Mouse (Mus musculus) CH12.LX (cell line): ENCODE measurements around the gene Bach2. TPM values are rescaled to one million over a fixed set of nuclear protein-coding genes. Genes with fewer than 3 reads are reported as not detected.

Source experiments
- DNase-seq: peaks from one replicate; pipeline ENCODE4 v3.0.0-alpha.2; 2013; ENCODE audit errors: extremely low read depth
- H3K27ac ChIP-seq: 2 replicates; pipeline ENCODE4 v1.5.1; 2012; ENCODE audit warnings: low read depth, mild to moderate bottlenecking, control low read depth, moderate library complexity; ENCODE audit not compliant: insufficient read depth
- H3K27me3 ChIP-seq: replicated peaks from 2 replicates; pipeline ENCODE3; 2012; ENCODE audit warnings: inconsistent platforms
- H3K36me3 ChIP-seq, 2 experiments: replicated peaks in 1 of 2; 2 replicates each; pipeline versions ENCODE3 to v1.6.1; 2012; ENCODE audit warnings: inconsistent platforms in 1 of 2, low read length in 1 of 2, mild to moderate bottlenecking in 1 of 2, mixed read lengths in 1 of 2, moderate library complexity in 1 of 2; ENCODE audit not compliant: control insufficient read depth in 1 of 2, insufficient read depth in 1 of 2
- H3K4me1 ChIP-seq, 2 experiments: 2 replicates each; pipeline ENCODE4 v1.6.1; 2012; ENCODE audit warnings: inconsistent platforms in 1 of 2, moderate library complexity in 1 of 2; ENCODE audit not compliant: insufficient read depth in 2 of 2, control insufficient read depth in 1 of 2
- H3K4me2 ChIP-seq: 2 replicates; pipeline ENCODE4 v1.6.1; 2012; ENCODE audit warnings: low read depth, mild to moderate bottlenecking, control low read depth; ENCODE audit not compliant: poor library complexity, insufficient read depth, severe bottlenecking
- H3K4me3 ChIP-seq, 3 experiments: fragments of 150-350 bp in 1 of 3; sonication (generic) in 1 of 3; replicated peaks in 1 of 3; 2 replicates each; pipeline versions ENCODE3 to v1.5.1; 2011 to 2012; ENCODE audit warnings: low read depth in 2 of 3, low read length in 2 of 3, mild to moderate bottlenecking in 2 of 3, moderate library complexity in 2 of 3, control low read depth in 1 of 3, improper control_type of control experiment in 1 of 3, inconsistent platforms in 1 of 3, mixed read lengths in 1 of 3; ENCODE audit not compliant: poor library complexity in 1 of 3
- H3K79me2 ChIP-seq: replicated peaks from 2 replicates; pipeline ENCODE4 v1.6.1; 2012; ENCODE audit warnings: mild to moderate bottlenecking, moderate library complexity; ENCODE audit not compliant: control insufficient read depth, poor library complexity, insufficient read depth, severe bottlenecking; ENCODE audit errors: extremely low read depth
- H3K9ac ChIP-seq: 2 replicates; pipeline ENCODE4 v1.6.1; 2012; ENCODE audit warnings: low read depth, mild to moderate bottlenecking, control low read depth, moderate library complexity; ENCODE audit not compliant: insufficient read depth
- H3K9me3 ChIP-seq: replicated peaks from 2 replicates; pipeline ENCODE3; 2012; ENCODE audit warnings: low read length, inconsistent platforms, mixed read lengths
- CHD2 ChIP-seq: IDR thresholded peaks from 2 replicates; pipeline ENCODE4 v1.6.1; 2011; ENCODE audit warnings: low read length, improper control_type of control experiment
- CTCF ChIP-seq, 2 experiments: IDR thresholded peaks in 1 of 2; conservative IDR thresholded peaks in 1 of 2; 2 replicates each; pipeline ENCODE4 v1.5.1; 2011 to 2012; ENCODE audit warnings: low read depth in 2 of 2, low read length in 2 of 2, improper control_type of control experiment in 1 of 2, inconsistent platforms in 1 of 2, mild to moderate bottlenecking in 1 of 2, moderate library complexity in 1 of 2
- E2F4 ChIP-seq: IDR thresholded peaks from 2 replicates; pipeline ENCODE4 v1.6.1; 2011; ENCODE audit warnings: low read depth, low read length, improper control_type of control experiment; ENCODE audit not compliant: insufficient replicate concordance
- EP300 ChIP-seq: IDR thresholded peaks from 2 replicates; pipeline ENCODE4 v1.6.1; 2011; ENCODE audit warnings: low read length, improper control_type of control experiment
- GABPA ChIP-seq: IDR thresholded peaks from 2 replicates; pipeline ENCODE4 v1.6.1; 2012; ENCODE audit warnings: low read depth, low read length, improper control_type of control experiment, inconsistent platforms; ENCODE audit not compliant: insufficient replicate concordance
- HCFC1 ChIP-seq: IDR thresholded peaks from 2 replicates; pipeline ENCODE4 v1.6.1; 2012; ENCODE audit warnings: low read depth, mild to moderate bottlenecking, inconsistent platforms, low read length, improper control_type of control experiment
- IRF4 ChIP-seq: IDR thresholded peaks from 2 replicates; pipeline ENCODE4 v1.6.1; 2014; ENCODE audit warnings: low read depth, mild to moderate bottlenecking, inconsistent platforms, low read length, improper control_type of control experiment
- KAT2A ChIP-seq: IDR thresholded peaks from 2 replicates; pipeline ENCODE4 v1.6.1; 2012; ENCODE audit warnings: low read length, improper control_type of control experiment, inconsistent platforms; ENCODE audit not compliant: insufficient replicate concordance
- MAFK ChIP-seq: IDR thresholded peaks from 2 replicates; pipeline ENCODE4 v1.6.1; 2011; ENCODE audit warnings: low read length, improper control_type of control experiment; ENCODE audit not compliant: insufficient replicate concordance
- MEF2A ChIP-seq: IDR thresholded peaks from 2 replicates; pipeline ENCODE4 v1.6.1; 2014; ENCODE audit warnings: low read depth, mild to moderate bottlenecking, inconsistent platforms, low read length, improper control_type of control experiment, borderline replicate concordance
- POLR2A ChIP-seq: IDR thresholded peaks from 2 replicates; pipeline ENCODE4 v1.6.1; 2011; ENCODE audit warnings: low read depth, mild to moderate bottlenecking, improper control_type of control experiment, low read length
- RAD21 ChIP-seq: IDR thresholded peaks from 2 replicates; pipeline ENCODE4 v1.6.1; 2011; ENCODE audit warnings: low read depth, mild to moderate bottlenecking, low read length, improper control_type of control experiment, moderate library complexity
- USF1 ChIP-seq: IDR thresholded peaks from 2 replicates; pipeline ENCODE4 v1.6.1; 2014; ENCODE audit warnings: low read depth, mild to moderate bottlenecking, inconsistent platforms, low read length, improper control_type of control experiment
- ZKSCAN1 ChIP-seq: IDR thresholded peaks from 2 replicates; pipeline ENCODE4 v1.6.1; 2012; ENCODE audit warnings: low read depth, inconsistent platforms, low read length, improper control_type of control experiment, borderline replicate concordance
- dilution Hi-C: fragments of 300-500 bp; cut with MboI; formaldehyde crosslinking; loops from 2 replicates; pipeline ENCODE4 v1.14.3; 2020; ENCODE audit warnings: low sequenced_read_pairs; ENCODE audit not compliant: extremely low pct_unique_long_range_greater_than_20kb, extremely low pct_ligation_motif_present
- in situ Hi-C: fragments of 300-500 bp; cut with MboI; formaldehyde crosslinking; loops from 3 replicates; pipeline ENCODE4 v1.14.3; 2019; ENCODE audit warnings: low sequenced_read_pairs, low pct_ligation_motif_present, low pct_unique_long_range_greater_than_20kb, mixed read lengths
- polyA plus RNA-seq: library from polyadenylated mRNA; unstranded; fragments of >175 nt; gene quantifications from 2 replicates; pipeline ENCODE4 v1.2.1, GENCODE M21; 2012; ENCODE audit warnings: low read depth; ENCODE audit not compliant: insufficient read length
- total RNA-seq, 2 experiments: library from RNA; depleted of rRNA; stranded (reverse); fragments of 300-350 nt in 1 of 2; fragments of >200 nt in 1 of 2; gene quantifications; 2 replicates each; pipeline ENCODE4 v1.2.3; 2012 to 2014

The Bach2 gene
- total and polyA plus RNA-seq, 3 experiments, result 0.11 TPM; not detected in 2

DNA sequence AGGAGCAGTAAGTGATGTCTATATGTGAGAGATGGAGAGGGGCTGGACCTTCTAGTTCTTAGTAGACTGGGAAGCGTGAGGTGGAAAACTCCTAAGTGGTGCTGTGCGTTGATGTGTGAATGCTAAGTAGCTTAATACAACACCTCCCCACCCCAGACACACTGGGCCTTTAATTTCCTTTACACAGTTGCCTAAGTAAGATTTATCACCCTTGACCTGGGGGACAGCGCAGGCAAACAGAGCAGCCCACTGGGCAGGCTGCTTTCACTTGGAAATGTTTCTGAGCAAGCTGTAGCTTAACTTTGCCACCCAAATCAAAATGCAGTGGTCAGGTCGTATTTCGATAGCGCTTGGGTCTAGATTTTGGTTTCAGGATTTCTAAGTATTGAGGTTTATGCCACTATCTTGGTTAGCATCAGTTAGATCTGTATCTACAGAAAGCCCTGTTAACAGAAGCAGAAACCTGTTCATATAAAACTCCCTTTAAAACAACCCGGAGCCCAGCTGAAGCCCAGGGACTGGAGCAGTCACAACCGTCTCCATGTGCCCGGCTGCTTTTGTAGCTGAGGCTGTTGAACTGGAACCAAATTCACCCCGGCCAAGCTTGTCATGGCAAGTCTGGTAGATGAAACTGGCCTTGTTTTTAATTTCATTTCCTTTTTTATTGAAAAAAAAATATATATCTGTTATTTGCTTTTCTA is 19.0 kb upstream of the Bach2 start:
- H3K79me2 ChIP-seq, result no peaks in the 10 kb centered on the region
- H3K4me3 ChIP-seq, result no peak overlapping the region
- peaks cover 0 to 4% of the 10 kb centered on the region in 2 experiments; a peak in 2 of 4 replicates for H3K4me1 ChIP-seq
- H3K36me3 ChIP-seq, result no peaks in the 10 kb centered on the region
- TF ChIP-seq GABPA (no peak), E2F4 (no peak), CTCF (conservative IDR thresholded peaks at IDR 0.05 in 1 of 2, IDR thresholded peaks at IDR 0.05 in 1 of 2; ENCODE audit: low read depth in 2 of 2, low read length in 2 of 2) (no peak), USF1 (no peak), ZKSCAN1 (no peak), MEF2A (no peak), KAT2A (no peak), RAD21 (no peak), EP300 (no peak), POLR2A (no peak), MAFK (no peak), CHD2 (no peak), IRF4 (no peak)
- H3K27ac ChIP-seq, result no peak overlapping the region
- no peak for DNase-seq
- in situ Hi-C loops (no loop called here), dilution Hi-C loops (no loop called here)
- H3K9me3 ChIP-seq, result no peaks in the 10 kb centered on the region
- H3K9ac ChIP-seq, result no peak overlapping the region
- no peak overlapping the region for H3K4me2 ChIP-seq
- no peaks in the 10 kb centered on the region for H3K27me3 ChIP-seq

GRCm38 (mm10) chr4:32220129-32220491 is 18.5 kb upstream of the Bach2 start:
- in situ Hi-C loops, result no loop called here
- no peak overlapping the region for H3K27ac ChIP-seq
- H3K9me3 ChIP-seq, result no peaks in the 10 kb centered on the region
- no peaks in the 10 kb centered on the region for H3K79me2 ChIP-seq
- TF ChIP-seq HCFC1 (no peak), E2F4 (no peak), MAFK (no peak)
- TF ChIP-seq, all 38 proteins: peak for 0
- no peak overlapping the region for H3K4me2 ChIP-seq
- no peaks in the 10 kb centered on the region for H3K36me3 ChIP-seq
- dilution Hi-C loops, result no loop called here
- no peak for DNase-seq
- H3K27me3 ChIP-seq, result no peaks in the 10 kb centered on the region
- H3K9ac ChIP-seq, result no peak overlapping the region
- H3K4me1 ChIP-seq, result peaks cover 0 to 4% of the 10 kb centered on the region in 2 experiments; a peak in 2 of 4 replicates
- H3K4me3 ChIP-seq, result no peak overlapping the region
